Mouse (Mus musculus) neural tube, embryonic 11.5 days (tissue): ENCODE measurements around the gene Cyp26b1. TPM values are rescaled to one million over a fixed set of nuclear protein-coding genes. Genes with fewer than 3 reads are reported as not detected.

Experiments
- ATAC-seq: fragments of 200-750 bp; cut with Nextera tagmentation; 2 replicates; pipeline ENCODE4 v1.8.0; 2017; ENCODE audit warnings: moderate number of reproducible peaks, mild to moderate bottlenecking, moderate TSS enrichment, moderate library complexity; ENCODE audit not compliant: insufficient read depth, low FRiP score, low TSS enrichment
- DNase-seq: peaks from one replicate; pipeline ENCODE4 v3.0.0-alpha.2; 2015; ENCODE audit warnings: low spot score
- H3K27ac ChIP-seq: fragments of 300-500 bp; sonication (generic); 2 replicates; pipeline ENCODE4 v1.5.1; 2014; ENCODE audit warnings: low read depth, mild to moderate bottlenecking, low read length
- H3K27me3 ChIP-seq: fragments of 300-500 bp; sonication (generic); 2 replicates; pipeline ENCODE4 v1.6.1; 2014; ENCODE audit warnings: mild to moderate bottlenecking, low read length, mixed read lengths; ENCODE audit not compliant: control insufficient read depth, insufficient read depth
- H3K36me3 ChIP-seq: fragments of 300-500 bp; sonication (generic); 2 replicates; pipeline ENCODE4 v1.6.1; 2014; ENCODE audit warnings: mild to moderate bottlenecking, low read length, moderate library complexity, mixed read lengths; ENCODE audit not compliant: control insufficient read depth, insufficient read depth
- H3K4me1 ChIP-seq: fragments of 300-500 bp; sonication (generic); 2 replicates; pipeline ENCODE4 v1.6.1; 2014; ENCODE audit warnings: low read length, mixed read lengths; ENCODE audit not compliant: control insufficient read depth, insufficient read depth
- H3K4me2 ChIP-seq: fragments of 300-500 bp; sonication (generic); 2 replicates; pipeline ENCODE4 v1.6.1; 2014; ENCODE audit warnings: low read depth, mild to moderate bottlenecking, moderate library complexity
- H3K4me3 ChIP-seq: fragments of 300-500 bp; sonication (generic); 2 replicates; pipeline ENCODE4 v1.5.1; 2014; ENCODE audit warnings: low read depth, low read length
- H3K9ac ChIP-seq: fragments of 300-500 bp; sonication (generic); 2 replicates; pipeline ENCODE4 v1.6.1; 2014; ENCODE audit warnings: mild to moderate bottlenecking, low read length
- H3K9me3 ChIP-seq: fragments of 300-500 bp; sonication (generic); 2 replicates; pipeline ENCODE4 v1.6.1; 2016; ENCODE audit warnings: low read length; ENCODE audit not compliant: control insufficient read depth
- WGBS: fragments of 180-500 bp; shearing (Covaris S2); extraction: QIAGEN DNeasy Blood & Tissue Kit; methylation state at CpG from one replicate; pipeline ENCODE4 v1.1.7; 2014; 5-methylcytosine and 5-hydroxymethylcytosine counted together
- polyA plus RNA-seq: library from polyadenylated mRNA; unstranded; fragments of >200 nt; fragmentation: Nextera tagmentation; extraction: Ambion mirVana; gene quantifications from 2 replicates; pipeline ENCODE4 v1.2.1, GENCODE M21; 2014

Gene Cyp26b1
- polyA plus RNA-seq: 1.9 and 2.6 TPM in 2 replicates

DNA sequence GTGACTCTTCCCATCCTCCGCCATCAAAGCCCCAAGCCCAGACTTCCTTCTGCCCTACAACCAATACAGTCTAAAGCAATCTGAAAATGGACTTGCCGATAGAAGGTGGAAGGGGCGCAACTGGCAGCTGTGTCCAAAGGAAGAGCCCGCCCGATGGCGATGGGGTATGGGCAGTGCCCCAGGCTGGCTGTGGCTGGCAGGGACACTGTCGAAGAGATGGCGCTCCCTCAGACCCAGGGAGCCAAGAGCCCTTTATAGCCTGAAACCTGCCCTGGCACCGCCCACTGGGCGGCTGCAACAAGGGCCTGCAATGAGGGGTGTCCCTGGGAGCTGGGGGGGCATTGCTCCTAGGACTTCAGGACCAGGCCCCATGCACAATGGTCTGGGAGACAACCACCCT lies at the start of gene Cyp26b1:
TSS of gene Cyp26b1 (minus strand) at position 216 of the 400 bp plus-strand sequence.
- H3K27me3 ChIP-seq: peaks cover 15% of the 10 kb centered on the region

DNA sequence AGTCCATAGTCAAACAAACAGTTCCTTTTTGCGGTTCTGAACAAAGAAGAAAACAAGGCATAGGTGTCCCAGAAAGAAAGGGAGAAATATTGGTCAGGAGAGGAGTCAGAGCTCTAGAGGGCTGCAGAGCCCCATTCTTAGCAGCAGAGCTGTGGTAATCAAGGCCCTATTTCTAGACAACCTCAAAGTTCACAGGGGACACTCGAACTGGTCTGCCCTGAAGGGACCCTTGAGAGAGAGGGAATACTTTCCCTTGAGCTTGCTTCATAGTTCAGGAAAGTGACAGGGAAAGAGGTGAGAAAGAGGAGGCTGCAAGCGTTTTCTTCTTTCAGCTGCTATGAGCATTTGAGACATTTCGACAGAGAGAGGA lies 47.3 kb upstream of the Cyp26b1 start:
- no peaks in the 10 kb centered on the region for H3K27me3 ChIP-seq
- no peak overlapping the region for H3K4me2 ChIP-seq
- no peaks in the 10 kb centered on the region for H3K9me3 ChIP-seq
- no peak overlapping the region for H3K9ac ChIP-seq
- 58% methylated on average over 4 of the region's 4 CpGs for WGBS
- H3K4me1 ChIP-seq: peaks cover 10% of the 10 kb centered on the region; the same call in 1 of the 2 replicates
- ATAC-seq (no peak), DNase-seq (no peak)
- no peak overlapping the region for H3K4me3 ChIP-seq
- no peak overlapping the region for H3K27ac ChIP-seq
- no peaks in the 10 kb centered on the region for H3K36me3 ChIP-seq

More for the DNA sequence above, at the start of gene Cyp26b1:
- WGBS: 78% methylated on average over 9 of the region's 10 CpGs
- Histone ChIP-seq H3K27ac (no peak within 1 kb of the TSS), H3K9me3 (no peaks in the 10 kb centered on the region), H3K4me3 (no peak within 1 kb of the TSS), H3K36me3 (no peaks in the 10 kb centered on the region), H3K4me1 (peaks cover 10% of the 10 kb centered on the region; the same call in 1 of the 2 replicates), H3K4me2 (no peak within 1 kb of the TSS), H3K9ac (no peak within 1 kb of the TSS)
- DNase-seq: no peak
- 0 out of 2 replicates have a peak, but pooled peaks have one; percentile 21 for ATAC-seq

- no peak overlapping the region for H3K9ac ChIP-seq
- ATAC-seq (0 out of 2 replicates have a peak, but pooled peaks have one; percentile 23), DNase-seq (peak; percentile 53)
- H3K9me3 ChIP-seq: no peaks in the 10 kb centered on the region
- H3K4me2 ChIP-seq: no peak overlapping the region
- peaks cover 10% of the 10 kb centered on the region; the same call in 1 of the 2 replicates for H3K4me1 ChIP-seq
- H3K36me3 ChIP-seq: no peaks in the 10 kb centered on the region
- H3K27ac ChIP-seq: 0 out of 2 replicates have a peak overlapping the region, but pooled peaks have one; percentile 45
- 37% methylated on average over 9 of the region's 9 CpGs for WGBS
- H3K4me3 ChIP-seq: no peak overlapping the region
- no peaks in the 10 kb centered on the region for H3K27me3 ChIP-seq
Observed at GRCm38 (mm10) chr6:84640324-84641061, 46.8 kb upstream of the Cyp26b1 start.

GRCm38 (mm10) chr6:84638206-84638605 lies 44.5 kb upstream of the Cyp26b1 start:
- Histone ChIP-seq H3K9ac (no peak overlapping the region), H3K4me2 (no peak overlapping the region), H3K4me1 (peaks cover 10% of the 10 kb centered on the region; the same call in 1 of the 2 replicates), H3K4me3 (no peak overlapping the region), H3K36me3 (no peaks in the 10 kb centered on the region), H3K27me3 (no peaks in the 10 kb centered on the region), H3K9me3 (no peaks in the 10 kb centered on the region), H3K27ac (no peak overlapping the region)
- no peak for DNase-seq
- no peak for ATAC-seq

DNA sequence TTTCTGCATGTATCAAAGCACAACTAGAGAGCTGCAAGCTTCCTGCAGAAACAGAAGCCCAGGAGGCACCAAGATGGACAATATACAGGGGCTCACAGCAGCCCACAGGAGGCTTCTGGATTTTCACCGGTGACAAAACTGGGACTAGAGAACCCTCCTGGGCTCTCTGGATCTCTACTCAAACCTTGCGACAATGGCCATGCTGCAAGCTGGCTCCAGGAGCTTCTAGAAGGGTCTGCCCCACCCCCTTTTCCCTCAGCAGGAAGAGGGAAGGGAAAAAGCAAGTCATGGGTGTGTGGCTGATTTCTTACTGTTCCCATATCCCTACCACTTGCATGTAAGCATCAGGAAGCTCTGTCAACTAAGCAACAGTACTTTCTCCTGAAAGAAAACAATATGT lies 37.9 kb upstream of the Cyp26b1 start:
- H3K27ac ChIP-seq: no peak overlapping the region
- DNase-seq (no peak), ATAC-seq (no peak)
- no peak overlapping the region for H3K4me2 ChIP-seq
- H3K4me1 ChIP-seq: no peaks in the 10 kb centered on the region
- no peaks in the 10 kb centered on the region for H3K27me3 ChIP-seq
- H3K4me3 ChIP-seq: no peak overlapping the region
- no peak overlapping the region for H3K9ac ChIP-seq
- no peaks in the 10 kb centered on the region for H3K9me3 ChIP-seq
- 90% methylated on average over 2 of the region's 2 CpGs for WGBS
- H3K36me3 ChIP-seq: no peaks in the 10 kb centered on the region

DNA sequence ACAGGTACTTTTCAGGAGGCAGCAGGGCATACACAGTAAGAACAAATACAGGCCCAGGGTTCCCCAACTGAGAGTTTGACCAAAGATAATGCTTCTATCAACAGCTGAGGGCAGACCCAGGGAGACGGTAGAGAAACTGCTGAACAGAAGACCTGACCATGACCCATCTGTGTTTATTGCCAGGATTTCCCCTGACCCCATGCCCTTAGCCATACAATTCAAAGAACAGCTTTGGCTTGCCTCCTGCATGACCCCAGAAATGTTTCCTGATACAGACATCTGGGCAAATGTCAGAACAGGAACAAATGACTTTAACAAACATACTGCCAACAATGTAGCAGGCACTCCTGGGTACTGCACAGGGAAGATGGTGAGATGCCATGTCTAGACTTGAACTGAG lies 36.6 kb upstream of the Cyp26b1 start:
- no peak overlapping the region for H3K27ac ChIP-seq
- H3K27me3 ChIP-seq: no peaks in the 10 kb centered on the region
- 19% methylated on average over 1 of the region's 1 CpGs for WGBS
- H3K4me1 ChIP-seq: no peaks in the 10 kb centered on the region
- no peak overlapping the region for H3K4me2 ChIP-seq
- no peak overlapping the region for H3K4me3 ChIP-seq
- ATAC-seq (no peak), DNase-seq (no peak)
- no peaks in the 10 kb centered on the region for H3K36me3 ChIP-seq
- H3K9ac ChIP-seq: no peak overlapping the region
- H3K9me3 ChIP-seq: no peaks in the 10 kb centered on the region

DNA sequence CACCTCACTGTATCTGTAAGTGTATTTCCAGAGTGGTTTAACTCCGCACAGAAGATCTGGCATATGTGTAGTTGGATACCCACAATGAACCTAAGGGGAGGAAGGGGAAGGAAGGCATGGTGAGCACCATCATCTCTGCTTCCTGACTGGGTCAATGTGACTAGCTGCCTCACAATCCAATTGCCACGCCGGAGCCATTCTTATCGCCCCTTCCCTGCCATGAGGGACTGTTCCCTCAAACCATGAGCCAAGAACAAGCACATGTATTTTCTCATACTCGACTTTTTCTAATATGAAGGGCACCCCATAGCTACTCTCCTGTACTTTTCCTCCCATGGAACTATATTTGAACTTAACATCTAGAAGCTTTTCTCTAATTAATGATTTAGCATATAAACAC lies 35.1 kb upstream of the Cyp26b1 start:
- 87% methylated on average over 5 of the region's 5 CpGs for WGBS
- H3K9me3 ChIP-seq: no peaks in the 10 kb centered on the region
- ATAC-seq: no peak
- no peak for DNase-seq
- no peaks in the 10 kb centered on the region for H3K4me1 ChIP-seq
- no peaks in the 10 kb centered on the region for H3K27me3 ChIP-seq
- H3K4me2 ChIP-seq: no peak overlapping the region
- no peak overlapping the region for H3K27ac ChIP-seq
- no peak overlapping the region for H3K9ac ChIP-seq
- no peaks in the 10 kb centered on the region for H3K36me3 ChIP-seq
- H3K4me3 ChIP-seq: no peak overlapping the region

- Histone ChIP-seq H3K36me3 (no peaks in the 10 kb centered on the region), H3K27me3 (no peaks in the 10 kb centered on the region), H3K9me3 (no peaks in the 10 kb centered on the region), H3K27ac (no peak overlapping the region), H3K4me1 (no peaks in the 10 kb centered on the region), H3K4me2 (no peak overlapping the region), H3K9ac (no peak overlapping the region), H3K4me3 (no peak overlapping the region)
- no peak for ATAC-seq
- WGBS: 96% methylated on average over 2 of the region's 2 CpGs
- DNase-seq: no peak
Observed at GRCm38 (mm10) chr6:84626398-84626797, 32.7 kb upstream of the Cyp26b1 start.

DNA sequence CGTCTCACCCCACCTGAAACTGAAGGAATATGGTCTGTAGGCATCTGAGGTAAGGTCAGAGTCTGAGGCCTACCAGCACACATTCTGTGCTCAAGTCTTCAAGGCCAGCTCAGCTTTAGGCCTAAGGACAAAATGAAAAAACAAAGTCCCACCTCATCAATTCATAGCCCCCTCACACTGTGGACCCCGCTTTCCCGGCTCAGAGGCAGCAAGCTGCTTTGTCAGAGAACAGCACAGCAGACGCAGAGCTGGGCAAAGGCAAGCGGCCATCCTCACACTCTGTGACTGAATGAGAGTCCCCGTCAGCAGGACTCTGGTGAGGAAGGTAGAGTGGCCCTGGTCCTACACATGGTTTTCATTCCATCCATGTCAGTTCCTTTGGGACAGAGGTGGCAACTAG lies 25.5 kb upstream of the Cyp26b1 start:
- H3K36me3 ChIP-seq: no peaks in the 10 kb centered on the region
- no peaks in the 10 kb centered on the region for H3K9me3 ChIP-seq
- 84% methylated on average over 6 of the region's 6 CpGs for WGBS

More for the DNA sequence above, 25.5 kb upstream of the Cyp26b1 start:
- no peak overlapping the region for H3K4me3 ChIP-seq
- H3K27me3 ChIP-seq: no peaks in the 10 kb centered on the region
- ATAC-seq: no peak
- H3K27ac ChIP-seq: no peak overlapping the region
- DNase-seq: no peak
- H3K4me1 ChIP-seq: no peaks in the 10 kb centered on the region
- H3K4me2 ChIP-seq: no peak overlapping the region
- H3K9ac ChIP-seq: no peak overlapping the region
